Mouse (Mus musculus) activated CD4-positive, CD25-positive, alpha-beta regulatory T cell, adult 4 months (primary cell): ENCODE measurements around the gene Gm11549. TPM values are rescaled to one million over a fixed set of nuclear protein-coding genes. Genes with fewer than 3 reads are reported as not detected.

ENCODE experiments used
- ATAC-seq: one replicate; pipeline ENCODE4 v1.8.0; 2017
- polyA plus RNA-seq, 2 experiments: library from polyadenylated mRNA; unstranded; fragments of 100-300 nt; shearing (Covaris generic); gene quantifications; one replicate each; pipeline ENCODE4 v1.2.1; 2017

The Gm11549 gene
- not detected for polyA plus RNA-seq

GRCm38 (mm10) chr3:36521073-36522060 lies at the start of gene Gm11549:
Gm11549 (minus strand) TSS chr3:36521813.
- ATAC-seq, result no peak

DNA sequence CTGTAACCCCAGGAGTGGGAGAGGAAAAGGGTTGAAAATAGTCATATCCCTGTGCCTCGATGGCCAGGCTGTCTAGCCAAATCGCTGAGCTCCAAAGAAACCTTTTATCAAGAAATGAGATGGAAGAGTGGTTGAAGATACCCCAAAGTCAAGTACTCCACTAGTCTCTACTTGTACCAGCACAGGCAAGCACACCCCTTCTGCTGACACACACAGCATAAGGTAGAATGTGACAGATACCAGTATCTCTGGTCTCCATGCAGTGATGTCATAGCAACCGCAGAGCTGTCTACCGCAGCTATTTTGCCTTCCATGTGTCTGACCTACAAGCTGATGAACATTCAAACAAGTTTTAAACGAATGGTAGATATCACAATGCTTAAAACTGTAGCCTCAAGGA lies 48.2 kb upstream of the Gm11549 start:
- no peak for ATAC-seq

DNA sequence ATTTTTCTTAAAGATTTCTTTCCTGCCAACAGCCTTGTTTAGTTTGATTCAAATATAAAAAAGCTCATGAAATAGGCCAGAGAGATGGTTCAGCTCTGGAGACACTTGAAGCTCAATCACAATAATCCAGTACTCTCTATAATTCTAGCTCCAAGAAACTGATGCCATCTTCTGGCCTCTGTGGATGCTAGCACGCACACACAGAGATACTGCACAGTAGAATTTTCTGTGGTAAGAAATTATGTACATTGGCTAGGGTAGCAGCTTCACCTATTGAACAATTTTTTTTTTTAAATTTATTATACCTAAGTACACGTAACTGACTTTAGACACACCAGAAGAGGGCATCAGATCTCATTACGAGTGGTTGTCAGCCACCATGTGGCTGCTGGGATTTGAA lies 42.1 kb upstream of the Gm11549 start:
- ATAC-seq, result no peak

DNA sequence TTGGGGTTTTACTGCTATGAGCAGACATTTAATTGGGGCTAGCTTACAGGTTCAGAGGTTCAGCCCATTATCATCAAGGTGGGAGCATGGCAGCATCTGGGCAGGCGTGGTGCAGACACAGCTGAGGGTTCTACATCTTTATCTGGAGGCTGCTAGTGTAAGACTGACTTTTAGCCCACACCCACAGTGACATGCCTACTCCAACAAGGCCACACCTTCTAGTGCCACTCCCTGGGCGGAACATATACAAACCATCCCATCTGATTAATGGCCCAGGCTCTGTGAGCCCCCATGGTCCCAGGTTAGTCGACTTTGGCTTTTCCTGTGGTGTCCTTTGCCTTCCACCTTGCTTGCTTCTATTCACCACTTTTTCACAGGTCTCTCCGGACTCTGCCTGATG lies 38.0 kb upstream of the Gm11549 start:
- no peak for ATAC-seq

DNA sequence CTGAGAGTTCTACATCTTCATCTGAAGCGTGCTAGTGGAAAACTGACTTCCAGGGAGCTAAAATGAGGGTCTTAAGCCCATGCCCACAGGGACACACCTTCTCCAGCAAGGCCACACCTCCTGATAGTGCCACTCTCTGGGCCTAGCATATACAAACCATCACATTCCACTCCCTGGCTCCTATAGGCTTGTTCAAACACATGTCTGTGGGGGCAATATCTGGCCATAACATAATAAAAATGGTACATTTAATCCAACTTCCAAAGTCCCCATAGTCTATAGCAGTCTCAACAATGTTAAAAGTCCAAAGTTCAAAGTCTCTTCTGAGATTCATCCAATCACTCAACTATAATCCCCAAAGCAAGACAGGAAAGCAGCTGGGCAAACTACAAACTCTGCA lies 36.0 kb upstream of the Gm11549 start:
- ATAC-seq, result no peak

- ATAC-seq, result peak; percentile 78
Observed at GRCm38 (mm10) chr3:36552406-36553047, 30.9 kb upstream of the Gm11549 start, which contains the start of gene Exosc9. Exosc9 (plus strand) TSS chr3:36552606.

- peak; percentile 85 for ATAC-seq
Observed at GRCm38 (mm10) chr3:36551851-36552384, 30.3 kb upstream of the Gm11549 start.

GRCm38 (mm10) chr3:36551343-36551742 lies 29.7 kb upstream of the Gm11549 start:
- ATAC-seq, result no peak

DNA sequence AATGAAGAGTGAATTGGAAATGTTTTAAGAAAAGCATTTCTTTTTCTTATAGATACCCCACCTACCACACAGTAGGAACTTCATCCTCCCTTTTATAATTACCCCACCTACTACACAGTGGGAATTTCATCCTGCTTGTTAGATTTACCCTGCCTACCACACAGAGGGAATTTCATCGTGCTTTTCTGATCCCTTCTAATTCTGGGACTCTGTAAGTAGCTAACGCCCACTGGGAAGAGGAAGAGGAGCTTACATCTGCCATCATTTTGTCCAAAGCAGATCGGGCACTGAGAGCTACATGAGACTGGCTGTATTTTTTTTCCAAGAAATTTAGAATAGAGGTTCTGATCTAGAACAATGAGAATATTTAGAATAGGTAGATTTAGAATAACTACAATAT lies 23.3 kb upstream of the Gm11549 start:
- ATAC-seq, result no peak

GRCm38 (mm10) chr3:36541399-36541798 lies 19.8 kb upstream of the Gm11549 start:
- no peak for ATAC-seq

- ATAC-seq, result no peak
Observed at GRCm38 (mm10) chr3:36540756-36541155, 19.1 kb upstream of the Gm11549 start.

- no peak for ATAC-seq
Observed at GRCm38 (mm10) chr3:36537701-36538470, 16.3 kb upstream of the Gm11549 start.

- ATAC-seq, result no peak
Observed at GRCm38 (mm10) chr3:36536041-36536440, 14.4 kb upstream of the Gm11549 start.

GRCm38 (mm10) chr3:36533201-36533672 lies 11.6 kb upstream of the Gm11549 start:
- no peak for ATAC-seq

GRCm38 (mm10) chr3:36532738-36533137 lies 11.1 kb upstream of the Gm11549 start:
- ATAC-seq, result no peak

DNA sequence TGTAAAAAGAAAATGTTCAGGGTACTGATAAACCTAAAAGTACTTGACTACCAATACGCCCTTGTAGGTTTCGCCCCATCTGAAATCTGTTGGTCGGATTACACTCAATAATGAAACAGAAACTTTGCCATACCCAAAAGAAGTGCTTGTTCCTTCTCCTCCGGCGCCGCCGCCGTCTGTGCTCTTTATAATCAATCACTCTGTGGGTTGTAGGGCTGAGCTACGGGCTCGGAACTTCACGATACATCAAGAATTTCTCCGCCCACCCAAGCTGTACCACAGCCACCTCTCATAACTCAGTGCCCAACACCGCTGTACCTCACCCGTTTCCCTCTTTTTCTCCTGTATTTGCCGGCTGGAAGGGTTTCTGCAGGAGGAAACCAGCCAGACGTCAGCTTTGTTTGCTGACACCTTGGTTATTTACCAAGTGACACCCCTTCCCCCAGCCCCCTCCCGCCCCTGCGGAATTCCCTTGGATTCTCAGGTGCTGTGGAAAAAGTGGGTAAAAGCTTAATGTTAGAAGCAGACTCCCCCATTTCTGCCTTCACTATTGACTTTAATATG lies 10.4 kb upstream of the Gm11549 start:
- ATAC-seq, result no peak

DNA sequence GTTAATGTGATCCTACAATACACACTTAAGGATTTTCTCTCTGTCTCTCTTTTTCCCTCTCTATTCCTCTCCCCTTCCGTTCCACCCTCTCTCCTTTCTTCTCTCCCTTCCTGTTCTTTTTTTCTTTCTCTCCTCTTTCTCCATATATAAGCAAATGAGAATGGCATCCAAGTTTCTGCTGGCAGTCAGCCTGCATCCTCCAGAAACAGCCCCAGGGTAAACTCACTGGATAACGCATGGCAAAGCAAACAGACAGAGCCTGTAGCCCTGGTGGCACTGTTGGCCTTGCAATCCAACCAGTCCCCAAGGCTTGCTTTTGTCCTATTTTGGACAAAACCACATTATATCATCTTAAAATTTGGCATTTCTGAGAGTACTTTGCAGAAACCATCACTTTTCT lies 9.6 kb upstream of the Gm11549 start:
- ATAC-seq, result no peak

- ATAC-seq, result no peak
Observed at GRCm38 (mm10) chr3:36530781-36531180, 9.2 kb upstream of the Gm11549 start.

GRCm38 (mm10) chr3:36530345-36530744 lies 8.7 kb upstream of the Gm11549 start:
- no peak for ATAC-seq

DNA sequence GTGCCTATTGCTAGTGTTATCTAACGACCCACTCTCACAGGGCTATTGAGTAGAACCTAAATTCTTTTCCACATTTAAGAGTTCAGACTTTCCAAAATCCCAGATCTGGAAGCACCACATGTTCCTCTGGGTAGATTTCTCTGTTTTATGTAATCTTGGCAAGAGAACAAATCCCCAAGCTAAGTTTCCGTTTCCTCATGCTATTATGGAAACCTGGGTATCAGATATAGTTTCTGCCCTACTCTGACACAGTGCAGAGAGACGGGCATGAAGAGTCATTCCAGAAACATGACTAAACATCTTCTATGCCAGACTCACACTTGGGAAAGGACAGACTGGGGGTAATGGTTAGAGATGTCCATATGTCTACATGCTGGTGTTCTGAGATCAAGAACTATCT lies 2.9 kb upstream of the Gm11549 start:
- no peak for ATAC-seq

DNA sequence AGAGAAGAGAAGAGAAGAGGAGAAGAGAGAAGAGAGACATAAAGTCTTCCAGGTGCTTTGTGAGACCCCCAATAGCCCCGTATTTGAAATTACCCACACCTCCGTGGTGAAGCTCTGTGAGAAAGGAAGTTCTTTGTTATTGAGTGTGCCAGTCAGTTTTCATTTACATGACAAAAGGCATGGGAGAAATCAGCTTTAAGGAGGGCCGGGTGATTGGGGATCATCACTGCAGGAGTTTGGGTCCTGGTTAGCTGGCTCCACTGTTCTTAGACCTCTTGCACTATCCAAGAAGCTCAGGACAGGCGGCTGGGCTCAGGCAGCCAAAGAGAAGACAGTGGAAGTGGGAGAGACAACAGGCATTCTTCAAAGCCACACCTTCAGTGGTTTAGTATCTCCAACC lies 524 bp upstream of the Gm11549 start:
- no peak for ATAC-seq

- no peak for ATAC-seq
Observed at GRCm38 (mm10) chr3:36516196-36516595, 5.4 kb downstream of the Gm11549 start.
